In the genomic region with DNA sequence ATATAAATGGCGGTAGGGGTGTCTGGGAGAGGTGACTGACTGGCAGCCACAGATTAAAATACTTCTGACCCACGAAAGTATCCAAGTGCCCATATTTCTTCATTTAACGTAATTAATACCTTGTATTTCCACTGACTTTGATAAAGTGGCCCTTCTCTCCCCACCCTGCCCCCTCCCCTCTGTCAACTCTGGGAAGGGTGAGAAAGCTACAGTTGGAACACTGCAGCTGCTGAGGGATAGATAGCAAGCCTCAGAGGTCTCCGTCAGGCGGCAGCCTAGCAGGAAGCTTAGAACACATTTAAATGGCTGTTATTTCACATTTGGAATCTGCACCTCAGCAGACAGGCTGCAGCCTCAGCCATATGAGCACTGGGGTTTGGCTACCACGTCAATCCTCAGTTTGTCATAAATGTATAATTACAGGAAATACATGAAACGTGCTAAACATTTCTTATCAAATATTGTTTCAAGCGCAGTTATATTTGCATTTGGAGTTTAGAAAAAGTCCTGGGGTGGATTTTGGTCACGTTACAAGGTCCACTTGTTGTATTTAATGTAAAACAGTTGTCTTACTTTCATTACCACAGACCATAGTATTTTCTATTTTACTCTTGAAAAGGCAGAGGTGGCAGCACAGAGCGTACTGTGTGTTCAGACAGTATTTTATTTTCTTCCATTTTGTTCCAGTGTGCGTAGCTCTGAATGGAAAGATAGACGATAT, we compare ENCODE assay signal across 12 mouse cellular contexts.
DNase-seq lines count a peak whose midpoint lies in the region; ATAC-seq lines count a peak whose summit lies in the region.
"Had no signal": no experiment of that assay in that cellular context is flagged by ENCODE, and none has a peak within 500 bp of the region (broad histone marks: within the 10 kb centered on the region; RNA-seq: fewer than 3 reads in every experiment).

No protein-coding gene starts in this region.

- H3K4me3 ChIP-seq in heart, embryonic 15.5 days, result no peak overlapping the region
- no peak overlapping the region for H3K4me3 ChIP-seq in neural tube, embryonic 12.5 days
- H3K4me3 ChIP-seq in neural tube, embryonic 15.5 days (replicated peaks), result no peak overlapping the region
- H3K4me3 ChIP-seq in limb, embryonic 11.5 days (ENCODE audit: low read depth, low read length), result no peak overlapping the region
- no peak overlapping the region for H3K4me3 ChIP-seq in stomach, embryonic 16.5 days (replicated peaks; ENCODE audit: low read length)
- H3K4me3 ChIP-seq in forebrain, embryonic 11.5 days (ENCODE audit: low read depth, low read length), result no peak overlapping the region

- intact Hi-C loops in heart, postnatal 10 days (cut with DNase I), result no loop called here

- H3K9me3 ChIP-seq in heart, embryonic 15.5 days (replicated peaks), result no peaks in the 10 kb centered on the region
- H3K9me3 ChIP-seq in neural tube, embryonic 12.5 days, result no peaks in the 10 kb centered on the region
- H3K9me3 ChIP-seq in neural tube, embryonic 15.5 days (replicated peaks), result no peaks in the 10 kb centered on the region
- no peaks in the 10 kb centered on the region for H3K9me3 ChIP-seq in limb, embryonic 11.5 days (ENCODE audit: control insufficient read depth, low read length)
- H3K9me3 ChIP-seq in stomach, embryonic 16.5 days (replicated peaks; ENCODE audit: control insufficient read depth, low read length), result no peaks in the 10 kb centered on the region
- no peaks in the 10 kb centered on the region for H3K9me3 ChIP-seq in forebrain, embryonic 11.5 days (ENCODE audit: control insufficient read depth, low read length)

- no peaks in the 10 kb centered on the region for H3K27me3 ChIP-seq in heart, embryonic 15.5 days
- H3K27me3 ChIP-seq in neural tube, embryonic 12.5 days (replicated peaks), result no peaks in the 10 kb centered on the region
- H3K27me3 ChIP-seq in neural tube, embryonic 15.5 days (replicated peaks), result no peaks in the 10 kb centered on the region
- H3K27me3 ChIP-seq in limb, embryonic 11.5 days (ENCODE audit: control insufficient read depth, insufficient read depth, low read length), result no peaks in the 10 kb centered on the region
- H3K27me3 ChIP-seq in stomach, embryonic 16.5 days (ENCODE audit: control insufficient read depth, insufficient read depth, low read length), result no peaks in the 10 kb centered on the region
- no peaks in the 10 kb centered on the region for H3K27me3 ChIP-seq in forebrain, embryonic 11.5 days (ENCODE audit: control insufficient read depth, insufficient read depth, low read length)

- H3K36me3 ChIP-seq in heart, embryonic 15.5 days, result no peaks in the 10 kb centered on the region
- no peaks in the 10 kb centered on the region for H3K36me3 ChIP-seq in neural tube, embryonic 12.5 days
- H3K36me3 ChIP-seq in neural tube, embryonic 15.5 days, result no peaks in the 10 kb centered on the region
- no peaks in the 10 kb centered on the region for H3K36me3 ChIP-seq in limb, embryonic 11.5 days (ENCODE audit: control insufficient read depth, insufficient read depth, low read length)
- no peaks in the 10 kb centered on the region for H3K36me3 ChIP-seq in stomach, embryonic 16.5 days (ENCODE audit: control insufficient read depth, insufficient read depth, low read length)
- no peaks in the 10 kb centered on the region for H3K36me3 ChIP-seq in forebrain, embryonic 11.5 days (ENCODE audit: control insufficient read depth, insufficient read depth, low read length)

- H3K4me2 ChIP-seq in heart, embryonic 15.5 days, result peak overlapping the region; percentile 39
- 0 out of 2 replicates have a peak overlapping the region, but pooled peaks have one; percentile 14 for H3K4me2 ChIP-seq in neural tube, embryonic 12.5 days (replicated peaks)
- H3K4me2 ChIP-seq in neural tube, embryonic 15.5 days, result no peak overlapping the region
- H3K4me2 ChIP-seq in limb, embryonic 11.5 days (ENCODE audit: low read depth, severe bottlenecking), result peak overlapping the region; percentile 14; the same call in 1 of the 2 replicates
- H3K4me2 ChIP-seq in stomach, embryonic 16.5 days (ENCODE audit: low read depth, low read length), result no peak overlapping the region; the same call in 1 of the 2 replicates
- H3K4me2 ChIP-seq in forebrain, embryonic 11.5 days (ENCODE audit: low read depth, low read length, severe bottlenecking), result no peak overlapping the region

- peak overlapping the region; percentile 73 for H3K27ac ChIP-seq in heart, embryonic 15.5 days
- no peak overlapping the region for H3K27ac ChIP-seq in neural tube, embryonic 12.5 days
- no peak overlapping the region for H3K27ac ChIP-seq in neural tube, embryonic 15.5 days (replicated peaks)
- H3K27ac ChIP-seq in limb, embryonic 11.5 days (replicated peaks; ENCODE audit: low read depth, low read length), result no peak overlapping the region
- no peak overlapping the region for H3K27ac ChIP-seq in stomach, embryonic 16.5 days (ENCODE audit: low read length)
- no peak overlapping the region for H3K27ac ChIP-seq in forebrain, embryonic 11.5 days (ENCODE audit: low read depth, low read length)

- H3K9ac ChIP-seq in heart, embryonic 15.5 days, result 0 out of 2 replicates have a peak overlapping the region, but pooled peaks have one; percentile 17
- H3K9ac ChIP-seq in neural tube, embryonic 12.5 days, result no peak overlapping the region
- no peak overlapping the region for H3K9ac ChIP-seq in neural tube, embryonic 15.5 days (replicated peaks)
- H3K9ac ChIP-seq in limb, embryonic 11.5 days (ENCODE audit: low read length), result no peak overlapping the region
- no peak overlapping the region for H3K9ac ChIP-seq in stomach, embryonic 16.5 days (ENCODE audit: low read length)
- no peak overlapping the region for H3K9ac ChIP-seq in forebrain, embryonic 11.5 days (ENCODE audit: low read length)

- H3K4me1 ChIP-seq in heart, embryonic 15.5 days (replicated peaks), result peaks cover 18% of the 10 kb centered on the region
- peaks cover 36% of the 10 kb centered on the region for H3K4me1 ChIP-seq in neural tube, embryonic 12.5 days
- H3K4me1 ChIP-seq in neural tube, embryonic 15.5 days, result peaks cover 33% of the 10 kb centered on the region
- H3K4me1 ChIP-seq in limb, embryonic 11.5 days (ENCODE audit: control insufficient read depth, insufficient read depth, low read length), result peaks cover 22% of the 10 kb centered on the region
- H3K4me1 ChIP-seq in stomach, embryonic 16.5 days (ENCODE audit: control insufficient read depth, insufficient read depth, low read length), result peaks cover 15% of the 10 kb centered on the region
- peaks cover 9% of the 10 kb centered on the region for H3K4me1 ChIP-seq in forebrain, embryonic 11.5 days (replicated peaks; ENCODE audit: control insufficient read depth, insufficient read depth, low read length)

- no peak for ATAC-seq in heart, embryonic 15.5 days (replicated peaks; ENCODE audit: insufficient number of reproducible peaks, insufficient read depth, low FRiP score, low read depth)
- ATAC-seq in neural tube, embryonic 12.5 days (ENCODE audit: low FRiP score, low read depth), result no peak
- ATAC-seq in neural tube, embryonic 15.5 days (ENCODE audit: low FRiP score), result no peak
- ATAC-seq in limb, embryonic 11.5 days (ENCODE audit: insufficient number of reproducible peaks, low FRiP score, low TSS enrichment, low read depth), result no peak
- ATAC-seq in stomach, embryonic 16.5 days (ENCODE audit: insufficient read depth, low FRiP score), result peak; percentile 60; the same call in 1 of the 2 replicates
- no peak for ATAC-seq in forebrain, embryonic 11.5 days (replicated peaks; ENCODE audit: low FRiP score)
- ATAC-seq: CD4-positive, CD25-positive, alpha-beta regulatory T cell, adult 4 months; forebrain, embryonic 16.5 days had no signal

- WGBS in heart, embryonic 15.5 days, result 34% methylated on average over 12 of the region's 12 CpGs
- 66% methylated on average over 12 of the region's 12 CpGs for WGBS in neural tube, embryonic 12.5 days
- 64% methylated on average over 12 of the region's 12 CpGs for WGBS in neural tube, embryonic 15.5 days
- WGBS in limb, embryonic 11.5 days, result 40% methylated on average over 12 of the region's 12 CpGs
- 42% methylated on average over 12 of the region's 12 CpGs for WGBS in stomach, embryonic 16.5 days
- 82% methylated on average over 12 of the region's 12 CpGs for WGBS in forebrain, embryonic 11.5 days

- DNase-seq in heart, postnatal 10 days, result no peak
- DNase-seq in limb, embryonic 11.5 days (ENCODE audit: low spot score), result no peak
- no peak for DNase-seq in cerebellum, postnatal 4 days (ENCODE audit: low spot score in 2 of 2)
- DNase-seq in forebrain, embryonic 11.5 days (ENCODE audit: low spot score), result no peak
- DNase-seq: cerebellum, adult 2 months; thymus, adult 18-20 months had no signal

Comparison
In these comparisons a context has a peak if more than half of its experiments do, and no peak if none do; other contexts are left out.
1. H3K4me2 ChIP-seq: peak in heart, embryonic 15.5 days (single experiment), neural tube, embryonic 12.5 days (single experiment) and limb, embryonic 11.5 days (single experiment); none in neural tube, embryonic 15.5 days (single experiment), stomach, embryonic 16.5 days (single experiment) and forebrain, embryonic 11.5 days (single experiment).